Mouse (Mus musculus) limb, embryonic 11.5 days (tissue): ENCODE data around the gene Frmd4a. TPM values are rescaled to one million over a fixed set of nuclear protein-coding genes. Genes with fewer than 3 reads are reported as not detected.

Experiments used
- ATAC-seq: fragments of 200-750 bp; cut with Nextera tagmentation; 2 replicates; pipeline ENCODE4 v1.8.0; 2017; ENCODE audit warnings: low read depth; ENCODE audit not compliant: insufficient number of reproducible peaks, low FRiP score, low TSS enrichment
- DNase-seq: peaks from one replicate; pipeline ENCODE4 v3.0.0-alpha.2; 2015; ENCODE audit warnings: low spot score
- H3K27ac ChIP-seq: fragments of 300-500 bp; sonication (generic); replicated peaks from 2 replicates; pipeline ENCODE4 v1.5.1; 2014; ENCODE audit warnings: low read depth, mild to moderate bottlenecking, low read length
- H3K27me3 ChIP-seq: fragments of 300-500 bp; sonication (generic); 2 replicates; pipeline ENCODE4 v1.6.1; 2014; ENCODE audit warnings: mild to moderate bottlenecking, low read length, mixed read lengths; ENCODE audit not compliant: control insufficient read depth, insufficient read depth
- H3K36me3 ChIP-seq: fragments of 300-500 bp; sonication (generic); 2 replicates; pipeline ENCODE4 v1.6.1; 2014; ENCODE audit warnings: mild to moderate bottlenecking, low read length, moderate library complexity, mixed read lengths; ENCODE audit not compliant: control insufficient read depth, insufficient read depth
- H3K4me1 ChIP-seq: fragments of 300-500 bp; sonication (generic); 2 replicates; pipeline ENCODE4 v1.6.1; 2014; ENCODE audit warnings: low read length, mixed read lengths; ENCODE audit not compliant: control insufficient read depth, insufficient read depth
- H3K4me2 ChIP-seq: fragments of 300-500 bp; sonication (generic); 2 replicates; pipeline ENCODE4 v1.6.1; 2014; ENCODE audit warnings: low read depth, mild to moderate bottlenecking, moderate library complexity; ENCODE audit not compliant: severe bottlenecking
- H3K4me3 ChIP-seq: fragments of 300-500 bp; sonication (generic); 2 replicates; pipeline ENCODE4 v1.5.1; 2014; ENCODE audit warnings: low read depth, low read length
- H3K9ac ChIP-seq: fragments of 300-500 bp; sonication (generic); 2 replicates; pipeline ENCODE4 v1.6.1; 2014; ENCODE audit warnings: mild to moderate bottlenecking, low read length
- H3K9me3 ChIP-seq: fragments of 300-500 bp; sonication (generic); 2 replicates; pipeline ENCODE4 v1.6.1; 2016; ENCODE audit warnings: low read length; ENCODE audit not compliant: control insufficient read depth
- WGBS: fragments of 180-500 bp; shearing (Covaris S2); extraction: QIAGEN DNeasy Blood & Tissue Kit; methylation state at CpG from one replicate; pipeline ENCODE4 v1.1.7; 2014; 5-methylcytosine and 5-hydroxymethylcytosine counted together
- polyA plus RNA-seq: library from polyadenylated mRNA; unstranded; fragments of >200 nt; fragmentation: Nextera tagmentation; extraction: Ambion mirVana; gene quantifications from 2 replicates; pipeline ENCODE4 v1.2.1, GENCODE M21; 2014

Frmd4a gene
- polyA plus RNA-seq, 1 experiment from 2014 or later: 65.3 TPM

GRCm38 (mm10) chr2:4518549-4518948 lies 501.0 kb downstream of the Frmd4a start:
- no peak overlapping the region for H3K27ac ChIP-seq
- ATAC-seq: no peak
- no peak for DNase-seq
- no peak overlapping the region for H3K4me3 ChIP-seq
- peaks cover 4% of the 10 kb centered on the region; the same call in 1 of the 2 replicates for H3K36me3 ChIP-seq
- H3K9me3 ChIP-seq: no peaks in the 10 kb centered on the region
- no peaks in the 10 kb centered on the region for H3K27me3 ChIP-seq
- H3K4me1 ChIP-seq: peaks cover 6% of the 10 kb centered on the region; the same call in 1 of the 2 replicates
- H3K9ac ChIP-seq: no peak overlapping the region
- no peak overlapping the region for H3K4me2 ChIP-seq

- no peaks in the 10 kb centered on the region for H3K27me3 ChIP-seq
- DNase-seq (no peak), ATAC-seq (no peak)
- H3K9ac ChIP-seq: no peak overlapping the region
- H3K9me3 ChIP-seq: no peaks in the 10 kb centered on the region
- no peak overlapping the region for H3K4me2 ChIP-seq
- peak overlapping the region; percentile 40; the same call in 1 of the 2 replicates for H3K27ac ChIP-seq
- no peak overlapping the region for H3K4me3 ChIP-seq
- 20% methylated on average over 1 of the region's 1 CpGs for WGBS
- no peaks in the 10 kb centered on the region for H3K4me1 ChIP-seq
- peaks cover 4% of the 10 kb centered on the region; the same call in 1 of the 2 replicates for H3K36me3 ChIP-seq
Observed at GRCm38 (mm10) chr2:4522769-4523487, 505.4 kb downstream of the Frmd4a start.

GRCm38 (mm10) chr2:4527094-4527493 lies 509.6 kb downstream of the Frmd4a start:
- 87% methylated on average over 7 of the region's 7 CpGs for WGBS

GRCm38 (mm10) chr2:4529254-4529729 lies 511.8 kb downstream of the Frmd4a start:
- H3K36me3 ChIP-seq: peaks cover 3% of the 10 kb centered on the region
- H3K4me1 ChIP-seq: peaks cover 2% of the 10 kb centered on the region; the same call in 1 of the 2 replicates
- H3K27me3 ChIP-seq: no peaks in the 10 kb centered on the region
- ATAC-seq (no peak), DNase-seq (no peak)
- H3K4me3 ChIP-seq: no peak overlapping the region
- 86% methylated on average over 9 of the region's 9 CpGs for WGBS
- H3K4me2 ChIP-seq: no peak overlapping the region
- H3K27ac ChIP-seq: no peak overlapping the region
- no peaks in the 10 kb centered on the region for H3K9me3 ChIP-seq
- H3K9ac ChIP-seq: no peak overlapping the region

More at GRCm38 (mm10) chr2:4527094-4527493, 509.6 kb downstream of the Frmd4a start:
- Histone ChIP-seq H3K9ac (no peak overlapping the region), H3K4me1 (peaks cover 2% of the 10 kb centered on the region; the same call in 1 of the 2 replicates), H3K27me3 (no peaks in the 10 kb centered on the region), H3K27ac (no peak overlapping the region), H3K36me3 (peaks cover 3% of the 10 kb centered on the region), H3K9me3 (no peaks in the 10 kb centered on the region), H3K4me2 (no peak overlapping the region), H3K4me3 (no peak overlapping the region)
- DNase-seq: no peak
- ATAC-seq: no peak

GRCm38 (mm10) chr2:4531533-4532197 lies 514.1 kb downstream of the Frmd4a start:
- no peak for DNase-seq
- Histone ChIP-seq H3K27me3 (no peaks in the 10 kb centered on the region), H3K4me1 (peaks cover 2% of the 10 kb centered on the region; the same call in 1 of the 2 replicates), H3K4me2 (no peak overlapping the region), H3K9me3 (no peaks in the 10 kb centered on the region), H3K4me3 (no peak overlapping the region), H3K27ac (no peak overlapping the region), H3K36me3 (peaks cover 3% of the 10 kb centered on the region), H3K9ac (no peak overlapping the region)
- 92% methylated on average over 11 of the region's 11 CpGs for WGBS
- no peak for ATAC-seq

- DNase-seq (no peak), ATAC-seq (no peak)
- Histone ChIP-seq H3K4me1 (peaks cover 2% of the 10 kb centered on the region; the same call in 1 of the 2 replicates), H3K9me3 (no peaks in the 10 kb centered on the region), H3K27ac (no peak overlapping the region), H3K27me3 (no peaks in the 10 kb centered on the region), H3K36me3 (peaks cover 8% of the 10 kb centered on the region), H3K4me2 (no peak overlapping the region), H3K4me3 (no peak overlapping the region), H3K9ac (no peak overlapping the region)
- WGBS: 96% methylated on average over 5 of the region's 5 CpGs
Observed at GRCm38 (mm10) chr2:4532198-4532568, 514.7 kb downstream of the Frmd4a start.

GRCm38 (mm10) chr2:4532945-4533344 lies 515.4 kb downstream of the Frmd4a start:
- Histone ChIP-seq H3K4me3 (no peak overlapping the region), H3K27me3 (no peaks in the 10 kb centered on the region), H3K36me3 (peaks cover 10% of the 10 kb centered on the region), H3K4me1 (peaks cover 2% of the 10 kb centered on the region; the same call in 1 of the 2 replicates), H3K9ac (no peak overlapping the region), H3K27ac (no peak overlapping the region), H3K4me2 (no peak overlapping the region), H3K9me3 (no peaks in the 10 kb centered on the region)
- WGBS: 91% methylated on average over 6 of the region's 6 CpGs
- ATAC-seq (no peak), DNase-seq (no peak)

GRCm38 (mm10) chr2:4535187-4535864 lies 517.8 kb downstream of the Frmd4a start:
- peaks cover 8% of the 10 kb centered on the region; the same call in 1 of the 2 replicates for H3K4me1 ChIP-seq
- no peak overlapping the region for H3K9ac ChIP-seq
- H3K4me3 ChIP-seq: no peak overlapping the region
- no peak overlapping the region for H3K4me2 ChIP-seq
- no peak for DNase-seq
- ATAC-seq: no peak
- WGBS: 94% methylated on average over 9 of the region's 9 CpGs
- no peak overlapping the region for H3K27ac ChIP-seq
- no peaks in the 10 kb centered on the region for H3K27me3 ChIP-seq
- H3K36me3 ChIP-seq: peaks cover 11% of the 10 kb centered on the region
- no peaks in the 10 kb centered on the region for H3K9me3 ChIP-seq
